Mouse (Mus musculus): ENCODE data around the gene Rpl37a. TPM values are rescaled to one million over a fixed set of nuclear protein-coding genes. Genes with fewer than 3 reads are reported as not detected.

Gene Rpl37a
- polyA plus RNA-seq, 1 experiment, result 1,055 TPM

DNA sequence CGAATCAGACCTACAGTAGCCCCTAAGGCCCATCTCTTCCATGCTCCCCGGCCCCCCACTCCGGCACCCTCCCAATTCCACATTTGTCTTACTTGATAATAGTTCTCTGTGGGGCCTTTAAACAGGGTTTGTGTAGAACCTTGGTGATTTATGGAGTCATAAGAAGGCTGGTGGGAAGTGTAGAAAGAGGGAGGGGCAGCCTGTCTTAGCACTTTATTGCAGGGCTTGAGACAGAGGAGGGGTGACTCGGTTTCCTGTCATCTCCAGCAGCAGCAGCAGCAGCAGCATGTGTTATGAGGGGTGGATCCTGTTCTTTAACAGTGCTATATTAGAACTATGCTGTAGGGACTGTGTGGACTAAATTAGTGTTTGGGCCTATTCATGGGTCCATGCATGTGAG is 17.7 kb downstream of the Rpl37a start:
- Histone ChIP-seq H3K27ac (ENCODE audit: insufficient read depth, low read length) (no peak overlapping the region), H3K9me3 (replicated peaks; ENCODE audit: control insufficient read depth, insufficient read depth, low read length, poor library complexity, severe bottlenecking) (no peaks in the 10 kb centered on the region), H3K4me1 (ENCODE audit: control insufficient read depth, insufficient read depth, low read length) (no peaks in the 10 kb centered on the region), H3K9ac (ENCODE audit: low read depth, poor library complexity, severe bottlenecking) (no peak overlapping the region), H3K36me3 (ENCODE audit: control insufficient read depth, insufficient read depth, low read length, poor library complexity, severe bottlenecking) (no peaks in the 10 kb centered on the region), H3K27me3 (ENCODE audit: control insufficient read depth, insufficient read depth, low read length, poor library complexity, severe bottlenecking) (no peaks in the 10 kb centered on the region), H3K4me3 (ENCODE audit: low read depth, low read length) (no peak overlapping the region)
- TF ChIP-seq CTCF (IDR thresholded peaks at IDR 0.05; ENCODE audit: low read depth, low read length), result no peak
- no peak for TF ChIP-seq POLR2A (IDR thresholded peaks at IDR 0.05; ENCODE audit: insufficient read depth, low read length)
- TF ChIP-seq EP300 (IDR thresholded peaks at IDR 0.05; ENCODE audit: insufficient read depth, low read depth, low read length), result no peak

DNA sequence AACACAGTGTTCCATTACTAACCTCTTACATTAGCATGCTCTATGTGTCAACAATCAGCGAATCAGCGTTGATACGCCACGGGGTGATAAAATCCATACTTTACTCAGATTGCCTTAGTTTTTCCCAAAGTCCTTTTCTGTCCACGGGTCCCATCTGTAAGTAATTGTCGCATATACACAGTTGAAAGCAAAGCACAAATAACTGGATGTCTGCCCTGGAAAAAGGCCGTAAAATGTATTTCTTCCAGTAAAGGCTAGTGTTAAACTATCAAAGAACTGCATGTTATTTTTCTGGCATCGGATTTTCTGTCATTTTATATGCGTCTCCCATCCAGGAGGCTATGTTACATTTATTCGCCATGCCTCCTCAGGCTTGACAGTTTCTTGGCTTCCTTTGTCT is 19.0 kb downstream of the Rpl37a start:
- H3K27ac ChIP-seq (ENCODE audit: insufficient read depth, low read length), result no peak overlapping the region

DNA sequence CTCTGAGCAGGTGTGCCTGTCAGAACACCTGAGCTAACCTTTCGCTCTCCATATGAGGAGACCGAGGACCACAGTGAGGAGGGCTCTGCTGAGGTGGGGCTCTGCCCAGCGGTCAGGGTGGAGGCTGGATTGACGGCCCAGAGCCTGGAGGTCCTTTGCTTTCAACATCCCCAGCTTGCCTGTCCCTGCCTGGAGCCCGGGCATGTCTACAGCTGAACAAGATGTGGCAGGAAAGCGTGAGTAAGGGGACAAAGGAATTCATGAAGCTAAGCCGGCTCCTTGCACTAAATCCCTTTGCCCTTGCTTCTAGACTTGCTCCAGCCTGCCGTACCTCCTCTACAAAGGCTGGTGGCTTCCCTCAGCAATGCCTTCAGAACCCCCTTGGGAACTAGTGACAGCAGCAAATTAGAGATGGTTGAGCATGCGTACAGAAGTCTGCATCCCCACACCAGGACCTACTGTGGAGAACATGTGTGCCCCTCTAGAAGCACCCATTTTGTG is 22.2 kb downstream of the Rpl37a start:
- Histone ChIP-seq H3K9ac (ENCODE audit: low read depth, poor library complexity, severe bottlenecking) (no peak overlapping the region), H3K27ac (ENCODE audit: insufficient read depth, low read length) (no peak overlapping the region), H3K4me1 (ENCODE audit: control insufficient read depth, insufficient read depth, low read length) (no peaks in the 10 kb centered on the region), H3K36me3 (ENCODE audit: control insufficient read depth, insufficient read depth, low read length, poor library complexity, severe bottlenecking) (no peaks in the 10 kb centered on the region), H3K4me3 (ENCODE audit: low read depth, low read length) (no peak overlapping the region), H3K27me3 (ENCODE audit: control insufficient read depth, insufficient read depth, low read length, poor library complexity, severe bottlenecking) (no peaks in the 10 kb centered on the region), H3K9me3 (replicated peaks; ENCODE audit: control insufficient read depth, insufficient read depth, low read length, poor library complexity, severe bottlenecking) (no peaks in the 10 kb centered on the region)
- TF ChIP-seq CTCF (IDR thresholded peaks at IDR 0.05; ENCODE audit: low read depth, low read length) (no peak), EP300 (IDR thresholded peaks at IDR 0.05; ENCODE audit: insufficient read depth, low read depth, low read length) (no peak), POLR2A (IDR thresholded peaks at IDR 0.05; ENCODE audit: insufficient read depth, low read length) (no peak)

More for the DNA sequence above, 19.0 kb downstream of the Rpl37a start:
- Histone ChIP-seq H3K36me3 (ENCODE audit: control insufficient read depth, insufficient read depth, low read length, poor library complexity, severe bottlenecking) (no peaks in the 10 kb centered on the region), H3K27me3 (ENCODE audit: control insufficient read depth, insufficient read depth, low read length, poor library complexity, severe bottlenecking) (no peaks in the 10 kb centered on the region), H3K4me3 (ENCODE audit: low read depth, low read length) (no peak overlapping the region), H3K9ac (ENCODE audit: low read depth, poor library complexity, severe bottlenecking) (no peak overlapping the region), H3K9me3 (replicated peaks; ENCODE audit: control insufficient read depth, insufficient read depth, low read length, poor library complexity, severe bottlenecking) (no peaks in the 10 kb centered on the region), H3K4me1 (ENCODE audit: control insufficient read depth, insufficient read depth, low read length) (no peaks in the 10 kb centered on the region)
- TF ChIP-seq EP300 (IDR thresholded peaks at IDR 0.05; ENCODE audit: insufficient read depth, low read depth, low read length) (no peak), CTCF (IDR thresholded peaks at IDR 0.05; ENCODE audit: low read depth, low read length) (no peak), POLR2A (IDR thresholded peaks at IDR 0.05; ENCODE audit: insufficient read depth, low read length) (no peak)

DNA sequence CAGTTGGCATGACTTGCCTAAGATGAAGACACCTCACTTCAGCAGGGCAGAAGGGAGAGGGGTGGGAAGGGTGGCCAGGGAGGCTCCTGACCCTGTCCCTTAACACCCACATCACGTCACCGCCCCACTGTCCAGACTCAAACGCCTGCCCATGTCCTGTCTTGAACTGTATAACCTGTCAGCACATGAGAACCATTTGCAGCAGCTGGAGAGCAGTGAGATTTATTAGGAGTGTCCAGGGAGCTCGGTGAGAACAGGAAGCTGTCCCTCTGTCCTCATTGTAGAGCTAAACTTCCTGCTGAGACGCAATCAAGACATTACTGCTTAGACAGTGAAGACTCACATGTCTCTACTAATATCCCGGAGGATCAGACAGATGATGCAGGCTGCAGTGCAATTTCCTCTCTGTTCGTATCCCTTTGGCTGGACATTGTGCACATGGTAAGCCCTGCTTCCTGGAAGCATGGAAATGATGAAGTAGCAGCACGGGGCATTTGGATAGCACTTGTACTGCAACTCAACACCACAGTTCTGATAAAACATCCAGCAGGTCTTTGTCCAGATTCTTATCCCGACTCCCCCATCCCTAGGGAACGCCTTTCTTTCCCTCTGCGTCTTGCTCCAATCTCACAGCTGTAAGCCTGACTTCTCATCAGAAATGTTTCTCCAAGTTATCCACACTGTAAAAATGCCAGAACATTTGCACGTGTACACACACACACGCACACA is 25.5 kb downstream of the Rpl37a start:
- Histone ChIP-seq H3K9me3 (replicated peaks; ENCODE audit: control insufficient read depth, insufficient read depth, low read length, poor library complexity, severe bottlenecking) (no peaks in the 10 kb centered on the region), H3K4me3 (ENCODE audit: low read depth, low read length) (no peak overlapping the region), H3K36me3 (ENCODE audit: control insufficient read depth, insufficient read depth, low read length, poor library complexity, severe bottlenecking) (no peaks in the 10 kb centered on the region), H3K4me1 (ENCODE audit: control insufficient read depth, insufficient read depth, low read length) (no peaks in the 10 kb centered on the region), H3K27me3 (ENCODE audit: control insufficient read depth, insufficient read depth, low read length, poor library complexity, severe bottlenecking) (no peaks in the 10 kb centered on the region), H3K27ac (ENCODE audit: insufficient read depth, low read length) (no peak overlapping the region), H3K9ac (ENCODE audit: low read depth, poor library complexity, severe bottlenecking) (no peak overlapping the region)
- TF ChIP-seq POLR2A (IDR thresholded peaks at IDR 0.05; ENCODE audit: insufficient read depth, low read length) (no peak), EP300 (IDR thresholded peaks at IDR 0.05; ENCODE audit: insufficient read depth, low read depth, low read length) (no peak)

DNA sequence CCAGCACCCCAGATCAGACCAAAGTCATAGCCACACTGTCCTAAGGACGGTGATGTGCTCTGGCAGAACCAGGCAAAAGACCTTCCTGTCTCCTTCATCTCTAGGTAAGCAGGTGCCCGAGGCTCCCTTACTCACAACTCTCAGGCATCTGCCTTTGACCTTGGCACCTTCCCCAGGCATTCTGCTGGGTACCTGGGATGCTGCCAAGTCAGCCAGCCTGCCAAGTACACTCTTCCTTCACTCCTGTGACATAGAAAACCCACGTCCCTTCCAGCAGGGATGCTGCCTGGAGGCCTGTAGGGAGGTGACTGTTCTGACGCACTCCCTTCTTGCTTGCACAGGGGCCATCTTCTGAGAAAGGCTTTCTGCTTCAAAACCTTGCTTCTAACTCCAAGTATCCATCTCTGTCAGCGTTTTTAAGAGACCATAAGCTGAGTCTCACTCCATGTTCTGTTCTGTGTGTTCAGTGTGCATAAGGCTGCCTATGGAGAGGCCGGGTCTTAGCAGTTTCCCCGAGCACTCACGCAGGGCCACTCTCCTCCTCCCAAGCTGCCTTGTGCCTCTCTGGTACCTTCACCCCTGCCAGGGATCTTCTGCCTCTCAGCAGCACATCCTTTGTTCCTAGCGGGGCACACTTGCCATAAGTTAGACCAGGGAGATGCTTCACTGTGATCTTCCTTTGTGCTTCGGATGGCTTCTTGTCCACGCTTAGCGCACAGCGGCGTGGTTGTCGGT is 28.0 kb downstream of the Rpl37a start:
- TF ChIP-seq EP300 (IDR thresholded peaks at IDR 0.05; ENCODE audit: insufficient read depth, low read depth, low read length) (no peak), POLR2A (IDR thresholded peaks at IDR 0.05; ENCODE audit: insufficient read depth, low read length) (no peak), CTCF (IDR thresholded peaks at IDR 0.05; ENCODE audit: low read depth, low read length) (no peak)
- Histone ChIP-seq H3K9me3 (replicated peaks; ENCODE audit: control insufficient read depth, insufficient read depth, low read length, poor library complexity, severe bottlenecking) (no peaks in the 10 kb centered on the region), H3K27me3 (ENCODE audit: control insufficient read depth, insufficient read depth, low read length, poor library complexity, severe bottlenecking) (no peaks in the 10 kb centered on the region), H3K27ac (ENCODE audit: insufficient read depth, low read length) (no peak overlapping the region), H3K4me3 (ENCODE audit: low read depth, low read length) (peak overlapping the region; percentile 50), H3K9ac (ENCODE audit: low read depth, poor library complexity, severe bottlenecking) (no peak overlapping the region), H3K36me3 (ENCODE audit: control insufficient read depth, insufficient read depth, low read length, poor library complexity, severe bottlenecking) (no peaks in the 10 kb centered on the region), H3K4me1 (ENCODE audit: control insufficient read depth, insufficient read depth, low read length) (no peaks in the 10 kb centered on the region)

DNA sequence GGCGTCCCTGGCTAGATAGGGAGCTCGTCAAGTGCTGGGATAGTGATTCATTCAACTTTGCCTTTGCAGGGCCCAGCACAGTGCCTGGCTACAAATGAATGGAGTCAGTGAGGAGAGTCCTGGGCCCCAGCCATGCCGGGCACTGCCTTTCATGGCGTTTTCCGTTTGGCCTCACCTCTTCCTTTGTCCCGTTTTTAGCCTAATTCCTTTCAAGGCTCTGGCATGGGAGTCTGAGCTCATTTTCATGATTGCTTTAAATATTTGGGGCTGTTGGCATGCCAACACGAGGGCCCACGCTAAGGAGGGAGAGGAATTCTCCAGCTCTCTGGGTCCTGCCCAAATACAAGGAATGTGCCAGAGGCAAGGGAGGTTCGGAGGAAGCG is 28.6 kb downstream of the Rpl37a start:
- no peaks in the 10 kb centered on the region for H3K36me3 ChIP-seq (ENCODE audit: control insufficient read depth, insufficient read depth, low read length, poor library complexity, severe bottlenecking)
- peak overlapping the region; percentile 50 for H3K4me3 ChIP-seq (ENCODE audit: low read depth, low read length)
- H3K27ac ChIP-seq (ENCODE audit: insufficient read depth, low read length), result no peak overlapping the region

More for the DNA sequence above, 28.6 kb downstream of the Rpl37a start:
- H3K9ac ChIP-seq (ENCODE audit: low read depth, poor library complexity, severe bottlenecking), result no peak overlapping the region
- H3K27me3 ChIP-seq (ENCODE audit: control insufficient read depth, insufficient read depth, low read length, poor library complexity, severe bottlenecking), result no peaks in the 10 kb centered on the region
- TF ChIP-seq EP300 (IDR thresholded peaks at IDR 0.05; ENCODE audit: insufficient read depth, low read depth, low read length) (no peak), POLR2A (IDR thresholded peaks at IDR 0.05; ENCODE audit: insufficient read depth, low read length) (no peak), CTCF (IDR thresholded peaks at IDR 0.05; ENCODE audit: low read depth, low read length) (no peak)
- H3K9me3 ChIP-seq (replicated peaks; ENCODE audit: control insufficient read depth, insufficient read depth, low read length, poor library complexity, severe bottlenecking), result no peaks in the 10 kb centered on the region
- H3K4me1 ChIP-seq (ENCODE audit: control insufficient read depth, insufficient read depth, low read length), result no peaks in the 10 kb centered on the region

Data from ES-Bruce4 (cell line).